Mouse (Mus musculus) CD8-positive naive resting alpha-beta T cell, adult 2 months (primary cell): Measurements from ENCODE around the gene Neu4.
"Not testable (repeated sequence)": the region's sequence is repeated elsewhere in the genome, so short reads cannot be mapped to it uniquely, and the experiment has no call there.

ENCODE experiments used
- DNase-seq, 2 experiments: peaks; one replicate each; pipeline ENCODE4 v3.0.0; 2022; ENCODE audit warnings: low read depth in 2 of 2, low spot score in 2 of 2

The Neu4 gene

DNA sequence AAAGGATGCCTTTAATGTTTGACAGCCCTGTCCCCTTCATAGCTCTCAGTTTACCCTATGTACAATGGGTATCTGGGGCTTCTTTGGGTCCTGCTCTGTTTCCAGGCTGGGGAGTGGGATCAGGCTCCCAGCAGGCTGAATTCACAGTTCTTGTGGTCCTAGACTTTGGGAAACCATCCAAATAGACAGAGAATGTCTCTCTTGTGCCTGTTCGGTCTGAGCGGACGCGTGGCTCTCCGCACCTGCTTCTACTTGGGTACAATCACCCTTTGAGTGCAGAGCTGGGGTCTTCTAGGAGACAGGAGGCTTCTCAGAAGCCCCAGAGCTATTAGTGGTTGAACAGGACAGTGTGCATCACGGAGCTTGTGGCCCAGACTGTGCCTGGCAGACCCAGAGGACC lies at the start of gene Neu4:
Gene Neu4, plus strand, starts transcription at position 301 of the 400 bp plus-strand sequence.
- no peak for DNase-seq

DNA sequence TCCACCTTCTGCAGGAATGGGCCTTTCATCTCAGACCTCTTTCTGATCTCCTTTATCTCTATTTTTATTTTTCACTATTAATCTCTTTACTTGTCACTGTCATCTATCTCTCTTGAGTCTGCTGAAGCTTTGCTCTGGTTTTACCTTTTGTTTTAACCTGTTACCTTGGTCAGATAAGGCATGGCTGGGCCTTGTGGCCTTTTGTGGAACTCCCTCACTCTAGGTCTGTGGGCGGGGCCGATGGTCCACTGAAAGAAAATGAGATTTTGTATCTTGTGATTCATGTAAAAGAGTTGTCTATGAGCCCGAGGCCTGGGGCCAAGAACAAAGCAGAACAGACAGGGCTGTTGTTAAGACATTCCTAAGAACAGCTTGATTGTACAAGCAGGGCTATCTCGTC lies 49.5 kb upstream of the Neu4 start:
- DNase-seq = not testable (repeated sequence)

DNA sequence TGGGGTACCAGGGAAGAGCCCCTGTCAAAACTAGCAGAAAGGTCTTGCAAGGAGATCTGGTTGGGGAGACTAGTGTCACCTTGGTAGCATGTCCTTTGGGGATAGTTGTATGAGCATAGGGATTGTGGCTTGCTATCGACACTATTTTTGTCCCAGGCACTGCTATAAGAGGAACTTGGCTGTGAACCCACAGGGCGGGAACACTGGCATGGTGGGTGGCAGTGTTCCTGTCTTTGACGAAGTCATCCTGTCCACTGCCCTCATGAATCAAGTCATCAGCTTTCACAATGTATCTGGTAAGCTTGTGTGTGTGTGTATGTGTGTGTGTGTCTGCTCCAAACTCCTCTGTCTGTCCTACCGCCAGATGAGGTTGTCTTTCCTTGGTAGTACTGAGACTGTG lies 44.5 kb upstream of the Neu4 start:
- DNase-seq = not testable (repeated sequence)

DNA sequence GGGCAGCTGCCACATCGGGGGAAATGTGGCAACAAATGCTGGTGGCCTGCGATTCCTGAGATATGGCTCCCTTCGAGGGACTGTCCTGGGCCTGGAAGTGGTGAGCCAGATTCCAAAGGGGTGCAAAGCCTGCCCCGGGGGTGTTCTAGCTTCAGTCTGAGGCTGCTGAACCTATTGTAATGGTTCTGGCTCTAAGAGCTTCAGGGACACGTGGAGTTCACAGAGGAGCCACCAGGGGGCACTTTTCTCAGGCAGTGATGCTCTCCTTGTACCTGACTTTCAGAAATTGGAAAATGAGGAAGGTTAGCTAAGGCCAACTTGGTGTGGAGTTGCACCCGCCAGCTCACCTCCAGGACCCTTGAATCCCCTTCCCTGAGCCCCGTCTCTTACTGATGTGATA lies 42.0 kb upstream of the Neu4 start:
- DNase-seq = not testable (repeated sequence)

DNA sequence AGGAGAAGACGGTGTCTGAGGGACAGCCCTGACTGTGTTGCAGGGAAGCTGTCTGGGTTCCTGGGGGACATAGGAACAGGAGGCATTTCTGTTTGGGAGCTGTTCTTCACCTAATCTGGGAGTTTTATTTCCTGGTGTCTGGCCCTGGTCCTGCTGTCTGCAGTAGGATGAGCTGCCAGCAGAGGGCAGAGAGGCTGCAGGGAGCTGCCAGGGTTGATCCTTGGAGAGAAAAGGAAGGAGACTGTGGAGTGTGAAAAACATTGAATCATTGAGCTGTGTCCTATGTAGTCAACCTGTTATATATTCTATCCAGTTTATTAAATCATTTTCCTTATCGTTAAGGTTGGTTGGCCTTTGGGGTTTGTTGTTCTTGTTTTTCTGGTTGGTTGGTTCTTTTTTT lies 39.3 kb upstream of the Neu4 start:
- DNase-seq = not testable (repeated sequence)

DNA sequence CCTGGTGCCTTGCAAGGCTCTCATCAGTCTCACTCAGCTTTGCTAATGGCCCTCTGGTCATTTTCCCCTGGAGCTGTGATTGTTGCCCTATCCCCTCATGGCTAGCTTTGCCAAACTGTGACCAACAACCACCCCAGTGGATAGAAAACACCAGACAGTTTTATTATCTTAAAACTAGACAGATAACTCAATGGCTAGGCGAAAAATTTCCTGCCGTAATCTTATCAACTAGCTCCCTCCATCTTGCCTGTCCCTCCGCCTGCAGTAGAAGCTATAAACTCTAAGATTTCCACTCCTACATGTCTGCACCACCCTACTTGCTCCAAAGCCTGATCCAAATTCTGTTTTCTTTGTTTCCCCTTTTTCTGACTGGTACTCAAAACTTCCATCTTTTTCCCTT lies 34.1 kb upstream of the Neu4 start:
- no peak for DNase-seq

DNA sequence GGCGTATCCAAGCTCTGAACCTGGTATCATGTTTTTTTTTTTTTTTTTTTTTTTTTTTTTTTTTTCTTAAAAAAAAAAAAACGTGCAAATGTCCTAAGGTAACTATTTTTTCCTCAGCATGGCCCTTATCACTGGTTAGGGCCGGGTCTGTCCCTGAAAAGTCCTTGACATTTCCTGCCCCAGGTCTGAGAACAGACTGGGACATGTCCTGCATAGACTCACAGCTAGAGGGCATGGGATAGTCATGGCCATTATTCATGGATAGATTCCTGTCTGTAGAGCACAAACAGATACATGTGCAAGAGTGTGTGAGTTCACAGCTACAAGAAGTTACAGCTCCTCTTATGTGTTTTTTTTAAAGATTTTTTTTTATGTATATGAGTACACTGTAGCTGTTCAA lies 31.5 kb upstream of the Neu4 start:
- no peak for DNase-seq

DNA sequence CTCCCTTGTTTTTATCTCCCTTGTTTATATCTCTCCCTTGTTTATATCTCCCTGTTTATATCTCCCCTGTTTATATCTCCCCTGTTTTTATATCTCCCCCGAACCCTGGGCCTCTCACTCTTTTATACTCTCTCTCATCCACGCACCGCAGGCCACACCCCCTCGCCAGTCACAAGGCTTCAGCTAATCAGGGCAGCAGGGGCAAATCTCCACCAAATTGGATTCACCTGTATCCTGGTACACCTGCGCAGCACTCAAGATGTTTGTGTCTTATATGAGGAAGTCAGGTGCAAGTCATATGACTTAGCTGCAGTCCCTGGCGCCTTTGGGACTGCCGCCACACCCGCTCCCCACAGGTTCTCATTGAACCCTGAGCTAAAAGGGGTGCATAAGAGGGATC lies 30.0 kb upstream of the Neu4 start, which contains the start of gene Gal3st2c:
Gene Gal3st2c, plus strand, starts transcription at position 301 of the 400 bp plus-strand sequence.
- DNase-seq = not testable (repeated sequence)

DNA sequence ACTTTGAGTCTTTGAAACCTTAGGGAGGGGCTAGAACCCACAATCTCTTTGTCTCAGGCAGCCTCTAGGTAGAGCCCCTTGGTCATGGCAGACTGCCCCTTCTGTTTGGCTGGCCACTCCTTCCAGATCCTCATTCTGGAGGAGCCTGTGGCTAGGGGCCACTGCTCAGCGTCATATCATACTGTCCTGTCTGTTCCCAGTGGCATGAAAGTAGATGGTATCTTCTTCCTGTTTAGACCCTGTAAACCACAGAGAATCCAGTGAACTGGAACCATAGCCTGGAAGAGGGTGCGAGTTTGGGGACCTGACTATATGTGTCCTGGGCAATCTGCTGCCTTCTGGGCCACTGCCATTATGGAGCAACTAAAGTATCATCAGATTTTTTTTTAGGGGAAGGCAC lies 29.2 kb upstream of the Neu4 start:
- not testable (repeated sequence) for DNase-seq

DNA sequence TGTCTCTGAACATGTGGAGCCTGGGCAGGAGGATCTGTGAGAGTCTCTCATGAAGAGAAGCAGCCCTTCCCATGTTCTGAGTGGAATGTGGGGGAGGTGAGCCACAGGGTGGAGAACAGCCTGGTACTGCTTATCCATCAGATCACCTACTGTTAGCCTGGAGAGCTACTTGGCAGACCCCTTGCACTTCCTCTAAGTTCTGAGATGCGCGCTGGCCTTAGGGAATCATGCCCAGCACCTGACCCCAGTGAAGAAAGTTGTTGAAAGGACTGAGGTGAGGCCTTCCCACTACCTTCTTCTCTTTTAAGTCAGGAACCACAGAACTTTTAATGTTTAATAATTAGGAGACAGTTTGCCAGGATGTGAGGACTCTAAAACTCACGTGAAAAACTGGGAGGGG lies 28.8 kb upstream of the Neu4 start:
- not testable (repeated sequence) for DNase-seq

DNA sequence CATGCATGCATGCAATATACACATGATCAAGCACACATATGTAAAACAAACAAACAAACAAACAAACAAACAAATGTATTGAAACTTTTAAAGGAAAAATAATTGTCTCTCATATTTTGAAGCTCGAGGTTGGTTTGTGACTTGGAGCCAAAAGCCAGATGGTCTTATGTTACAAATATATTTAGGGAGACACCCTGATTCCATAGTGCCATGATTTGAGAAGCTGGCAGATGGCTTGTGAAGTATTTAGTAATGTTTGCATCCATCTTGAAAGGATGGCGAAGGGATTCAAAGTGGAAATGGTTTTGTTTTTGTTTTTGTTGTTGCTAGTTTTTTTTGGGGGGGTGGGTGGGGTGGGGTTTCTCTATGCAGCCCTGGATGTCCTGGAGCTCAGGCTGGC lies 19.2 kb upstream of the Neu4 start:
- no peak for DNase-seq

DNA sequence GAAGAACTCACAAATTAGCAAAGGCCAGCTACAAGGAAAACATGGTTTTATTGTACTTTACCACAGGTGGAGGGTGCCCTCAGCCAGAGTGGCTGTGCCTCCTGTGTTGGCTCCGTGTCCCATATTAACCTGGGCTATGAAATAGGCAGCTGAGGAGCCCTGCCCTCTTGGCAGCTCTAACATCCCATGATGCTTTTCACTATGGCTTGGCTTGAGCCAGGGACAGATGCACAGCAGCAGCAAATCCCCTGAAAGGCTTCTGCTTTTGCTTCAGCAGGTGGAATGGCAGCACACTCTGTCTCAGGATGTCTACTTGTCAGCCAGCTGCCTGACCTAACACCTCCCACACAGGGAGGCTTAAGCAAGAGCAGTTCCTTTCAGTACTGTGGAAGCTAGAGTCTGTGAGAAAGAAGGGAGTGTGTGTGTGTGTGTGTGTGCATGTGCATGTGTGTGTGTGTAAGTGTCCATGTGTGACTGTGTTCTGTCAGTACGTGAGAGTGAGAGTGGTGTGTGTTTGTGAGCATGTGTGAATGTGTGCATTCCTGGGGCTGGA lies 14.2 kb upstream of the Neu4 start:
- DNase-seq = not testable (repeated sequence)

DNA sequence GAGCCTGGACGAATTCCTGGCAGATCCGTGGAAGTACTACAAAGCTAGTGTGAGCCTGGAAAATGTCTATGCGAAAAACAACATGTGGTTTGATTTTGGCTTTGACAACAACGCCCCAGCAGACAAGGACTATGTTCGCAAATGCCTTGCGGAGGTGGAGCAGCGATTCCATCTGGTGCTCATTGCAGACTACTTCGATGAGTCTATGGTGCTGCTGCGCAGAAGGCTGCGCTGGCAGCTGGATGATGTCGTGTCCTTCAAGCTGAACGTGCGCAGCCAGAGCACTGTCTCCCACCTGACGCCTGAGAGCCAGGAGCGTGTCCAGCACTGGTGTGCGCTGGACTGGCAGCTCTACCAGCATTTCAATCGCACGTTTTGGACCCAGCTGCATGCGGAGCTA lies 11.4 kb upstream of the Neu4 start:
- DNase-seq = not testable (repeated sequence)

DNA sequence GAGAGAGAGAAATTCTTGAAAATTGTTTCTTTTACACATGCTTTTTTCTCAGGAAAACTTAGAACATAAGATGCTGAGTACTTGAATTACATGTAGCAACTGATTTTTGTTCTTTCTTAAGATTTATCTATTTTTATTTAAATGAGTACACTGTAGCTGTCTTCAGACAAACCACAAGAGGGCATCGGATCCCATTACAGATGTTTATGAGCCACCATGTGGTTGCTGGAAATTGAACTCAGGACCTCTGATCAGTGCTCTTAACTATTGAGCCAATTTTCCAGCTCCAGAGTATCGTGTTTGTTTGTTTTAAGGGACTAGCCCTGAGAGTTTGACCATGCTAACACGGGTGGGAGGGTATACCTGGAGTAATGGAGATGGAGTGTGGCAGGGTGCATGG lies 8.6 kb upstream of the Neu4 start:
- no peak for DNase-seq

DNA sequence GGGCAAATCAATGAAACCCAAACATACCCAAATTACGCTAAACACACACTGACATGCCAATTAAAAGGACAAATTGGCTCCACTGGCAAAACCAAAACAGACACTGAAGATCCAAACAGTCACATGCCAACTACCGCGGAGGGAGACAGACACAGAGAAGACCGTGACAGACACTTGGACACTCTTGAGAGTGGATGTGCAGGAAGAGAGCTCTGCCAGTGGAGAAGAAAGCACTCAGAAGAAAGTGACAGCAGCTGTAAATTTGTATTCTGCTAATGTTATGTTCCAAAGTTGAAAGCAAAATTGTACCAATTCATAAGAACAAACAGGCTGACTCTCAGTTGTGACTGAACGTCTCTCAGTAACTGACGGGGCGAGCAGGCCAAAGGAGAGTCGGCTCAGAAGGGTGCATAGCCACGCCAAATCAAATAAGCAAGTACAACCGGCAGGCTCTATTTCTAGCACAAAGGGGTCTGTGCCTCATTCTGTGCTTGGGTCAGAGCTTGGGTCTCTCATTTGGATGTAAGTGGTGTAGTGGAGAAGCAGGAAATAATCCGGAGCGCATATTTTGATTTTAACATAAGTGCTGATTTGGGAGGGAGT lies 7.4 kb downstream of the Neu4 start:
- no peak for DNase-seq

DNA sequence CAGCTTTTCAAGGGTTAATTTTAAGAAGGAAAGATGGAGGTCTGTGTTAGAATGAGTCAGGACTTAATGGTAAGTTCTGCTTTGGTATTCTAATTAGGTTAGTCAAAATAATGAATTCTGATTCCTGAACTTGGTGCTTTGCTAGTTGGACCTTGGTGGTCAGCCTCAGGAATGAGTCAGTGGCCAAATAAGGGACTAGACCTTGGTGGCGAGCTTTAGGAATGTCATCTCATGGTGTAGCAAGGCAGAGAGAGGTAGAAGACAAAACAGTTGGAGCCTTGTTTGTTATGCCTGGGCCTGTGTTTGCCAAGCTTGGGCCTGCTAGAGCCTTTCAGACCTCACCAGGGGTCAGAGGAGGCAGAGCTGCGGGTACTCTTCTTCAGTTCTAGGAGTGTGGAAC lies 8.5 kb downstream of the Neu4 start:
- no peak for DNase-seq

DNA sequence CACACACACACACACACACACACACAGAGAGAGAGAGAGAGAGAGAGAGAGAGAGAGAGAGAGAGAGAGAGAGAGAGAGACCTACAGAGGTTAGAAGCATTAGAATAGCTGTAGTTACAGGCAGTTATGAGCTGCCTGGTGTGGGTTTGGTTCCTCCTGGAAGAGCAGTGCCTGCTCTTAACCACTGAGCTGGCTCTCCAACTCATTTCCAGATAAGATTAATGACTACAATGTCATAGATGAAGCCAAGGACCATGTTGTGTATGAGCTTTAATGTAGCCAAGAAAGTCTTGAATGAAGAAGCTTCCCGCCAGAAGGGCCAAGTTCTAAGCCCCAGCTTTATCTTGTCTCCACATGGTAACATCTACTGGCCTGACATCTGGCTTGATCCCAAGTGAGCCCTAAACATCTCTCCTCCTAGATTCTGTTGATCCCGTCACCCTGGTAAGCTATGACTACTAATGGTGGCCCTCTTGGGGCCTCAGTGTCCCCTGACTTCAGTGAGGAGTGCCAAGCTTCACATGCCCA lies 12.9 kb downstream of the Neu4 start:
- no peak for DNase-seq

DNA sequence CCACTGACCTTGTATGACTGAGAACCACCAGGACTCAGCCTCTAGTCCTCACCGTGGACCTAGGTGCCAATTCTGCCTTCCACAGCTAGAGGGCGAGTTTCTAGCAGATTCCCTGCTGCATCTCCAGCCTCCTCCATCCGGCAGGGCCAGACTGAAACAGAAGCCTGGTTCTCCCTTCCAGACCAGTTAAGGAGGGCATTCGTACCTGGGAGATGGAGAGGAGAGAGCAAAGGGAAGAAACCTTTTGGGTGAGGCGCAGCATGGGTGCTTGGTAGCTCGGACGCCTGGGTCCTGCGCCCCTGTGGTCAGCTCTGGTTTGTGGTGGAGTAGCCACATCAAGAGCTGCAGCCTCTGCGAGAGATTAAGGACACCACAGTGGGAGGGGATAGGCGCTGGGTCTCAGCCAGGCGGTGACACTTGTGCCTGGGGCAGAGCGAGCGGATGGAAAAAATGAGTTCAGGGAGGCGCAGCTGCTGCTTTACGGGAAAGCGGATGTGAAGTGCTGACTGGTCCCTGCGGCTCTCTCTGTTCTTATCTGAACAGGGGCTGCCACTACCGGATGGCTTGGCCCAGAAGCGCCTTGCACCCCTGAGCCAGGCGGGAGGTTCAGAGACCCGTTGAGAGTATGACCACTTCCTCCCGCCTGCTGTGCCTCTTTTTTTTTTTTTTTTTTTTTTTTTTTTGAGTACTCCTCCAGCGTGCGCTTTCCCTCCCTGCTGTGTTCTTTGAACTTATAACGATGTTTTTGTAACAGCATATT lies 14.9 kb downstream of the Neu4 start:
- DNase-seq = peak; percentile 75 to 76

DNA sequence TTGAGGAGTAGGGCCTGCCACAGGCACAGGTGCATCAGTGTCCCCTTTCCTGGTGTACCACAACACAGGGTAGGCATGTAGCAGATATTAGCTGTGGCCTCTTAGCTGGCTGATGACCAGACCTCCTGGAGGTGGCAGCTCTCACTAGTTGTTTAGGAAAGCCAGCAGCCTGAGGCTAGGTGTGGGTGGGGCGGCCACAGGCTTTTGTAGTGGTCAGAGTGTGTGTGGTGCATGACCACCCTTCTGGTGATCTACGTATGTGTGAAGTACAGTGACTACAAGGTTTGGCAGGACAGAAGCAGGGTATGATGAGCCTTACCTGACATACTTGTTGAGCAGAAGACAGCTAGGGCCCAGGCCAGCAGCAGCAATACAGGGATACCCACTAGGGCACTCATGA lies 20.1 kb downstream of the Neu4 start:
- DNase-seq = no peak

DNA sequence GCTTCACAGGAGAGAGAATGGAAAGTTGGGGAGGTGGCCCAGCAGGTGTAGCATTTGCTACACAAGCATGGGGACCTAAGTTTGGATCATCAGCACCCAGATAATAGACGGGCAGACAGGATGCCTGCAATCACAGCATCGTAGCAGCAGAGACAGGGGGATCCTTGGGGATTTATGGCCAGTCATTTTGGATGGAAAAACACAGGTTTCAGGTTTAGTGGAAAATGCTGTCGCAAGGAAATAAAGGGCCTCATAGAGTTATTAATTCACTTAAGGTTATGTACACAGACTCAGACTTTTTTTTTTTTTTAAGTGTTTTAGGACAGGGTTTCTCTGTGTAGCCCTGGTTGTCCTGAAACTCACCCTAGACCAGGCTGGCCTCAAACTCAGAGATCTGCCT lies 25.3 kb downstream of the Neu4 start:
- no peak for DNase-seq

DNA sequence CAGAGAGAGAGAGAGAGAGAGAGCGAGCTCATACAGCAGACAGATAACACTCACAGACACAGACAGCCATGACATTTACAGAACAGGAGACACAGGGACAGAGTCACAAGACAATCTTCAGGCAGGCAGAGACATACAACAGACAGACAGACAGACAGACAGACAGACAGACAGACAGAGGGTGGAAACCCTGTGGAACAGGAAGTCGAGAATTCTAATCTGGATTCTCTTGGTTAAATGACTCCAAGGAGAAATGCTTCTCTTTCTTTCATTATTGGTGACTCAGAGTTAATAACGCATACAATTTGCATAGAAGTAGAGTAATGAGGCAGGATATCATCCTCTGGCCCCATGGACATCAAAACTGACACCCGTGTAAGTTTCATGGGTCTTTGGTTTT lies 26.3 kb downstream of the Neu4 start:
- no peak for DNase-seq

DNA sequence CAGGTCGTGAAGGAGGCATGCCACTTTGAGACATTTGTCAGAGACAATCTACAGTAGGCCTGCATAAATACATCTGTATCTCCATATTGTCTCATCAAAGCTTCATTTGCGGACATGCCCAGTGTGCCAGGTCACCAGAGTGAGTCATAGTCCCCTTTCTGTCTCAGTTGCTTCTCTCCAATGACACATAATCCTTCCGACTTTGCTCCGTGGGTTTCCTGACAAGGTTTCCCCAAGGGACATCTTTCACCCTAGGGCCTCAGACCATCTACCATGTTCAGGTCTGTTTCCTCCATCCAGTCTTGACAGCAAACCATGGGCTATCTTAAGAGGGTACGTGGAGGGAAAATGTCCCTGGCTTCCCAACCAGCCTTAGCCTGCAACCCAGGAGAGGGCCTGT lies 30.9 kb downstream of the Neu4 start:
- DNase-seq = no peak
